Comparison of ENCODE assay signal across 8 mouse cellular contexts in the genomic region with DNA sequence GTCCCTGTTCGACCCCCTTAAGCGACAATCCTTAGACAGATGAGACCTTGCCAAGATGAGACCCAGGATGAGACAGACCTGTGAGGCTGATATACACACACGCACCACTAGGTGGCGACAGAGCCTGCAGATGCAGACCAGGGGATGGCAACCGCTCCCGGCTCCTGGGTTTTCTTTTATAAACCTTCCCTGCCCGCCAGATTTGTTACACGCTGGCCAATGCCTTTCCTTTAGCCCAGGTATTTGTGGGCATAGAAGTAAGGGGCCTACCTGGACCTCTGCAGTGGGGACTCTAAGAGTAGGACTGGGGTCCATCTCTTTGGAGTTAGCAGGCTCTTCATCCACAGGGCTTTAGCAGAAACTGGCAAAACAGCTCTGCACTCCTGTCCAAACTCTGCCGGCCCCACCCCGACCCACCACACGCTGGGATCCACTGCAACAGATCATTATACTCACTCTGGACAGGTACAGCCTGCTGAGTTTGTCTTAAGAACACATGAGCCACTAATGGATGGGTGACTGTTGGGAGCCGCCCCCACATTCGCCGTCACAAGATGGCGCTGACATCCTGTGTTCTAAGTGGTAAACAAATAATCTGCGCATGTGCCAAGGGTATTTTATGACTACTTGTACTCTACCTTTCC.
A peak's percentile ranks its signal among the peaks of the same experiment; 100 is the strongest.
DNase-seq lines count a peak whose midpoint lies in the region; ATAC-seq and TF ChIP-seq lines count a peak whose summit lies in the region.

No protein-coding gene starts in this region.

- no peaks in the 10 kb centered on the region; the same call in 1 of the 2 replicates for H3K27me3 ChIP-seq in forebrain, embryonic 12.5 days
- H3K27me3 ChIP-seq in heart, embryonic 16.5 days (ENCODE audit: control insufficient read depth, insufficient read depth, low read length) = no peaks in the 10 kb centered on the region
- H3K27me3 ChIP-seq in neural tube, embryonic 15.5 days (replicated peaks) = no peaks in the 10 kb centered on the region

- no peak for TF ChIP-seq POLR2A in brain, embryonic 14.5 days (IDR thresholded peaks at IDR 0.05; ENCODE audit: borderline replicate concordance, extremely low read depth, insufficient read depth, insufficient read length, poor library complexity, severe bottlenecking)

- peak overlapping the region; percentile 42 for H3K4me3 ChIP-seq in forebrain, embryonic 12.5 days (replicated peaks)
- peak overlapping the region; percentile 66 for H3K4me3 ChIP-seq in heart, embryonic 16.5 days (ENCODE audit: low read length)
- peak overlapping the region; percentile 46 for H3K4me3 ChIP-seq in neural tube, embryonic 15.5 days (replicated peaks)

- peak overlapping the region; percentile 54 for H3K9ac ChIP-seq in forebrain, embryonic 12.5 days
- peak overlapping the region; percentile 75 for H3K9ac ChIP-seq in heart, embryonic 16.5 days (ENCODE audit: low read length)
- H3K9ac ChIP-seq in neural tube, embryonic 15.5 days (replicated peaks) = peak overlapping the region; percentile 41; the same call in 1 of the 2 replicates

- H3K9me3 ChIP-seq in forebrain, embryonic 12.5 days = no peaks in the 10 kb centered on the region
- no peaks in the 10 kb centered on the region for H3K9me3 ChIP-seq in heart, embryonic 16.5 days (replicated peaks; ENCODE audit: control insufficient read depth, low read length)
- no peaks in the 10 kb centered on the region for H3K9me3 ChIP-seq in neural tube, embryonic 15.5 days (replicated peaks)

- H3K4me1 ChIP-seq in forebrain, embryonic 12.5 days = peaks cover 45% of the 10 kb centered on the region
- peaks cover 7% of the 10 kb centered on the region for H3K4me1 ChIP-seq in heart, embryonic 16.5 days (ENCODE audit: control insufficient read depth, insufficient read depth, low read length)
- peaks cover 27% of the 10 kb centered on the region for H3K4me1 ChIP-seq in neural tube, embryonic 15.5 days

- WGBS in forebrain, embryonic 12.5 days = 28% methylated on average over 16 of the region's 16 CpGs
- 23% methylated on average over 15 of the region's 16 CpGs for WGBS in heart, embryonic 16.5 days
- WGBS in neural tube, embryonic 15.5 days = 26% methylated on average over 16 of the region's 16 CpGs

- H3K27ac ChIP-seq in forebrain, embryonic 12.5 days = peak overlapping the region; percentile 78
- peak overlapping the region; percentile 86 for H3K27ac ChIP-seq in heart, embryonic 16.5 days (ENCODE audit: low read length)
- peak overlapping the region; percentile 87 for H3K27ac ChIP-seq in neural tube, embryonic 15.5 days (replicated peaks)

- no peaks in the 10 kb centered on the region for H3K36me3 ChIP-seq in forebrain, embryonic 12.5 days (replicated peaks)
- H3K36me3 ChIP-seq in heart, embryonic 16.5 days (ENCODE audit: control insufficient read depth, insufficient read depth) = no peaks in the 10 kb centered on the region
- no peaks in the 10 kb centered on the region for H3K36me3 ChIP-seq in neural tube, embryonic 15.5 days

- peak; percentile 94 for TF ChIP-seq CTCF in brain, embryonic 14.5 days (IDR thresholded peaks at IDR 0.05; ENCODE audit: borderline replicate concordance, extremely low read depth, insufficient read depth, insufficient read length)

- peak; percentile 60 to 71 for DNase-seq in CD8-positive naive resting alpha-beta T cell, adult 2 months (ENCODE audit: low read depth in 2 of 2, low spot score in 2 of 2)
- DNase-seq in brain, embryonic 14.5 days (ENCODE audit: low read depth) = peak; percentile 93
- DNase-seq in kidney, postnatal 14 days = peak; percentile 80
- DNase-seq in lung, adult 18-20 months = peak; percentile 56 to 78
- peak; percentile 84 for DNase-seq in testis, postnatal 10 days (ENCODE audit: low spot score)

- H3K4me2 ChIP-seq in forebrain, embryonic 12.5 days = peak overlapping the region; percentile 58
- peak overlapping the region; percentile 61 for H3K4me2 ChIP-seq in heart, embryonic 16.5 days (ENCODE audit: low read depth, low read length)
- peak overlapping the region; percentile 60 for H3K4me2 ChIP-seq in neural tube, embryonic 15.5 days

- peak; percentile 69 for ATAC-seq in forebrain, embryonic 12.5 days (ENCODE audit: low FRiP score)
- ATAC-seq in heart, embryonic 16.5 days (replicated peaks; ENCODE audit: extremely low read depth, insufficient read depth, low FRiP score) = peak; percentile 76
- peak; percentile 77 for ATAC-seq in neural tube, embryonic 15.5 days (ENCODE audit: low FRiP score)

Comparison
In these comparisons a context has a peak if more than half of its experiments do, and no peak if none do; other contexts are left out.
1. Peak in every context shown above with its lines: DNase-seq, ATAC-seq, H3K4me3 ChIP-seq and H3K27ac ChIP-seq.